Mouse (Mus musculus) layer of hippocampus, adult 6 months (tissue): ENCODE measurements around the gene Best3. TPM values are rescaled to one million over a fixed set of nuclear protein-coding genes. Genes with fewer than 3 reads are reported as not detected.

Experiments used
- long read RNA-seq, 2 experiments: library from polyadenylated mRNA; unstranded; transcript quantifications; one replicate each; pipeline ENCODE4 v2.0.0; 2019 to 2020
- polyA plus RNA-seq: library from polyadenylated mRNA; unstranded; fragments of <200 nt; fragmentation: Nextera tagmentation; gene quantifications from 2 replicates; pipeline ENCODE4 v1.2.3, GENCODE M21; 2021

The Best3 gene
- polyA plus RNA-seq = 0.94 and 1.6 TPM in 2 replicates
- long read RNA-seq, experiment 1 = 0 reads
- long read RNA-seq, experiment 2 = 0 reads

GRCm38 (mm10) chr10:116986264-116987082 is at the start of gene Best3:
Best3 (plus strand) TSS chr10:116986314.

DNA sequence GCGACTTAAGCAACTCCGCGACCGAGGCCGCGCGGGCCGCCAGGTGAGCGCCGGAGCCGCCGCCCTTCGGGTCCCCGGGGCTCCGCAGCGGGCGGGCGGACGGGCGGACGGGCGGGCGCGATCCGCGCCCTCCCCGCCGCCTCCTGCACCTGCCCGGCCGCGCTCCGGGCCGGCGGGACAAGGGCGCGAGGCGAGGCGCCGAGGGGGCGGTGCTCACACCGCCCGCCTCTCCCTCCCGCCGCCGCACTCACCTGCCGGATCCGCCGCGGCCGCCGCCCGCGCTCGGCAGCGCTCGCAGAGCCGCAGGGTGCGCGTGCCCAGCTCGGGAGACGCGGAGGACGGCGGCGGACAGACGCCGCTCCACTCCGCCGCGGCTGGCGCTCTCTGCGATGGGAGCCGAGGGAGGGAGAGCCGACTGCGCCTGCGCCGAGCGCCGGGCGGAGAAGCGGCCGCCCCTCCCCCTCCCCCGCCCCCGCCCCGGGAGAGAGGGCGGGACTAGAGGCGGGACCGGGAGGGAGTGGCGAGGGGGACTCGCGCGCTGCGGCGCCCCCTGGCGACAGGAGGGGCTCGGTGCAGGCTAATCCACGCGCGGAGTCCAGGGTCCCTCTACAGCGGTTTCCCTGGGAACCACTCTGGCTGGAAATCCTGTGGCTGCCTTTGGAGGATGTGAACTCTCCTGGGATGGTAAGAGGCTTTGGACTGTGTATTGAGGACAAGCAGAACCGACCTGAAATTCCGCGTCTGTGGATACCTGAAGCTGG is 35.9 kb upstream of the Best3 start, which contains the start of gene Rab3ip:
TSS of gene Rab3ip (minus strand) at position 761 of the 761 bp plus-strand sequence.

DNA sequence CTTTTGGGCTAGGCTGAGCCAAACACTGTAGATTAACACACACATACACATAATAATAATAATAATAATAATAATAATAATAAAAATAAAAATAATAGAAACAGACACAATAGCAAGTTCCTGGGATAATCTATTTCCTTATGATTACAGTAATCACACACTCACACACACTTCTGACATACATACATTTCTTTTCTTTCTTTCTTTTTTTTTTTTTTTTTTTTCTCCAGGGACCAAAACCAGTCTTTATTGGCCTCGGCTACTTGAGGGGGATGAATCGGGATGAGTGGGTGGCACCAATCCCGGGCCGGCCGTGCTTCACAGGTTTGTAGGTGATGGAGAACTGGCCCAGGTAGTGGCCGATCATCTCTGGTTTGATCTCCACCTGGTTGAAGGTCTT is 13.6 kb upstream of the Best3 start, which contains the start of gene Gm10271:
TSS of gene Gm10271 (minus strand) at position 101 of the 400 bp plus-strand sequence.

DNA sequence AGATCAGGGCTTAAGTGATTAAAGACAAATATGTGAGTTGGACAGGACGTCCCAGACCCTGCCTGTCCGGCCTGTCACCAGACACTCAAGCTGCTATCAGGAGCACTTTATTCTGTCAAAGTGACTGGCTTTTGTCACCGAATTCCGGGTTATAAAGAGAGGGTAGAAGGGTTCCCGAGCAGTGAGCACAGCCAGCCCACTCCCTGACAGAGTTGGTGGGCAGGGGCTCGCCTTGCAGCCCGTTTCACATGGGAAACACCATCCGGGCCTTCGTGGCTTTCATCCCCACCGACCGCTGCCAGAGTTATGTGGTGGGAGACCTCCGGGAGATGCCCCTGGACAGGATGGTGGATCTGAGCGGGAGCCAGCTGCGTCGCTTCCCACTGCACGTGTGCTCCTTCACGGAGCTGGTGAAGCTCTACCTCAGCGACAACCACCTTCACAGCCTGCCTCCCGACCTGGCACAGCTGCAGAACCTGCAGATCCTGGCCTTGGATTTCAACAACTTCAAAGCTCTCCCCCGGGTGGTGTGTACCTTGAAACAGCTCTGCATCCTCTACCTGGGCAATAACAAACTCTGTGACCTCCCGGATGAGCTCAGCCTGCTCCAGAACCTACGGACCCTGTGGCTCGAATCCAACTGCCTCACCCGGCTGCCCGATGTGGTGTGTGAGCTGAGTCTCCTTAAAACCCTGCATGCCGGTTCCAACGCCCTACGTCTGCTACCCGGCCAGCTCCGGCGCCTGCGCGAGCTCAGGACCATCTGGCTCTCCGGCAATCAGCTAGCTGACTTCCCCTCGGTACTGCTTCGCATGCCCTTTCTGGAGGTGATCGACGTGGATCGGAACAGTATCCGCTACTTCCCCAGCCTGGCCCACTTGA is 59.3 kb downstream of the Best3 start, which contains the start of gene Lrrc10:
TSS of gene Lrrc10 (plus strand) at position 167 of the 882 bp plus-strand sequence.

DNA sequence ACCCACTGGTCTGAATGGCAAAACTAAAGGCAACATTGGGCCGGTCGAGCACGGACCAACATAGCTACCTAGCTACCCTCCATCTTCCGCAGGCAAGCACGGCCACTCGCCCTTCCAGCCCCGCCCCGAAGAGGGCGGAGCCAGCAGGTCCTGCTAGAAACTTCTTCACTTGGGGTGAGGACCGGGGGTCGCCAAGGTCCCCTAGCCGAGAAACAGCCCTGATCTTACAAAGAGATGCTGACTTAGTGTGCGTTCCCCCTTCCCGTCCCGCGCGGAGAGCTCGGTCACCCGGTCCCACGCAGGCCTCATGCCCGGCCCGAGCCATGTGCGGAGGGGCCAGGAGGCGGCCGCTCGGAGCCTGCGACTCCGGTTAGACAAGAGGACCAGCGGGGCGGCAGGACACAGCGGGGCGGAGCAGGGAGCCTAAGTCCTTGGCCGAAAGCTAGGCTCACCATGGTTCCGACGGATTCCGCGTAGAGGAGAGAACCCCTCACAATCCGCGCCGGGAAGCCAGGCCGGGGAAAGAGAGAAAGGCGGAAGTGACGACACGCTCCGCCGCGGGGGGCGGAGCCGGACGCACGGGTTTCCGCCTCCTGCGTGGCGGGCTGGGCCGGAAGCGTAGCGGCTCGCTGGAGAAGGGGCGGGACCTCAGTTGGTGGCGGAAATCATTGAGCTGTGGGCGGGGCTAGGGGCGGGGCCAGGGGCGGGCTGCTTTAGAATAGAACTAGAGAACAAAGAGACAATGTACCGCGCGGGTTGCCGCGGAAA is 77.3 kb downstream of the Best3 start, which contains the start of gene Cct2:
TSS of gene Cct2 (minus strand) at position 561 of the 768 bp plus-strand sequence.

Other genes with a start within 250 kb of the Best3 start
- 0.04 and 0.09 TPM in 2 replicates for gene Myrfl, start 89.4 kb upstream of the Best3 start, polyA plus RNA-seq
- 57.7 and 65.9 TPM in 2 replicates for gene Rab3ip, start 35.5 kb upstream of the Best3 start, polyA plus RNA-seq
- not detected in 2 replicates for gene Gm10271, start 13.7 kb upstream of the Best3 start, polyA plus RNA-seq
- 0.19 TPM in 1 of 2 replicates, not detected in the other for gene Lrrc10, start 59.0 kb downstream of the Best3 start, polyA plus RNA-seq
- 175 and 187 TPM in 2 replicates for gene Cct2, start 77.5 kb downstream of the Best3 start, polyA plus RNA-seq
- 7.7 and 7.8 TPM in 2 replicates for gene Frs2, start 162.2 kb downstream of the Best3 start, polyA plus RNA-seq
- 45.5 and 57.8 TPM in 2 replicates for gene Yeats4, start 238.2 kb downstream of the Best3 start, polyA plus RNA-seq